Mouse (Mus musculus) liver, embryonic 14.5 days (tissue): ENCODE results near the gene Xkr7.

Source experiments
- CTCF ChIP-seq: IDR thresholded peaks from 2 replicates; pipeline ENCODE4 v1.5.1; 2016; ENCODE audit warnings: antibody characterized with exemption, low read depth, control low read depth
- EP300 ChIP-seq: IDR thresholded peaks from 2 replicates; pipeline ENCODE4 v1.6.1; 2016; ENCODE audit warnings: antibody characterized with exemption, low read depth

DNA sequence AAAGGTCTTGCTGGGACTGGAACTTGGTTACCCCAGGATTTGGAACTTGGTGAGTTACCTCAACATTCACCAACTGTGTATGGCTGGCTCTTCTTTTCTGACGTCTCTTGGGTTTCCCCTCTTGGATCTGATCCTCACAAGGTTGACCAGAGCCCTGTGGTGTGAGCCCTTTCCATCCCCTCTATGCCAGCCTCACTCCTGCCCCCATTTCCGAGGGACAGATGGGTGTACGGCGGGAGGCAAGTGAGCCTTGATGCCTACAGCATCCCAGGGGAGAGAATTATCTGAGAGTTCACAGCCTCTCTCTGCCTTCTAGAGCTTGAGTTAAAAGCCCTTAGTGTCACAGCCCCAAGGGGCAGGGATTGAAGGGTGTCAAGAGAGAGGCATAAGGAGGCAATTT is 4.2 kb upstream of the Xkr7 start:
- TF ChIP-seq CTCF (no peak), EP300 (no peak)
